Mouse (Mus musculus) testis, adult 2 months (tissue): Measurements from ENCODE around the gene Git2.

Source experiments
- CTCF ChIP-seq: fragments of 200-500 bp; IDR thresholded peaks from 2 replicates; pipeline ENCODE4 v1.5.1; 2012; ENCODE audit warnings: low read depth, mild to moderate bottlenecking, inconsistent platforms, low read length, moderate library complexity; ENCODE audit not compliant: control insufficient read depth, insufficient read depth, insufficient replicate concordance
- POLR2A ChIP-seq: fragments of 200-500 bp; IDR thresholded peaks from 2 replicates; pipeline ENCODE4 v1.6.1; 2012; ENCODE audit warnings: low read depth, mild to moderate bottlenecking, inconsistent platforms, low read length, moderate library complexity; ENCODE audit not compliant: control insufficient read depth

DNA sequence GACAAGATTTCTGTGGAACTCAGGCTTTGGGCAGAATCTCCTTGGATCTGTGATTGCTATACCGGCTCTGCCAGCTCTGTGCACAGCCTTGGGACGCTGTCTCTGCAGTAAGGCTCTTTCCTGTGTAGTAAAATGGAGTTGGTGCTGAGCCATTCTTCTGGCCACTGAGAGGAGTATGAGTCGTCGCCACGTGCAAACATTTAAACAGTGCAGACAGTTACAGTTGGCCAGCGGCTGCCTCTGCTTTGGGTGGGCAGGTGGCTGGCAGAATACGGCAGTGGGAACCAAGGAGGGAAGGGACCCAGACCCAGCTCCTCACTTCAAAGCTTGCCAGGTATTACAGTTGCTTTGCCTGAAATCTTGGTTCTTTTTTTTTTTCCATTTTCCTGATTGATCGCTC is 21.9 kb upstream of the Git2 start:
- no peak for TF ChIP-seq POLR2A
- TF ChIP-seq CTCF, result no peak
